Mouse (Mus musculus) embryonic facial prominence, embryonic 10.5 days (tissue): ENCODE results near the gene Vps8. TPM values are rescaled to one million over a fixed set of nuclear protein-coding genes. Genes with fewer than 3 reads are reported as not detected.
A peak's percentile ranks its signal among the peaks of the same experiment; 100 is the strongest.

ENCODE experiments used
- DNase-seq: peaks from one replicate; pipeline ENCODE4 v3.0.0-alpha.2; 2017; ENCODE audit warnings: low spot score
- H3K27ac ChIP-seq: fragments of 300-500 bp; sonication (generic); replicated peaks from 2 replicates; pipeline ENCODE4 v1.5.1; 2016; ENCODE audit warnings: mild to moderate bottlenecking
- H3K27me3 ChIP-seq: fragments of 300-500 bp; sonication (generic); replicated peaks from 2 replicates; pipeline ENCODE4 v1.6.1; 2016; ENCODE audit warnings: low read depth, mild to moderate bottlenecking; ENCODE audit not compliant: poor library complexity, severe bottlenecking
- H3K36me3 ChIP-seq: fragments of 300-500 bp; sonication (generic); replicated peaks from 2 replicates; pipeline ENCODE4 v1.6.1; 2016; ENCODE audit warnings: mild to moderate bottlenecking, moderate library complexity
- H3K4me1 ChIP-seq: fragments of 300-500 bp; sonication (generic); 2 replicates; pipeline ENCODE4 v1.6.1; 2016
- H3K4me3 ChIP-seq: fragments of 300-500 bp; sonication (generic); 2 replicates; pipeline ENCODE4 v1.5.1; 2016; ENCODE audit warnings: mild to moderate bottlenecking, moderate library complexity
- H3K9me3 ChIP-seq: fragments of 300-500 bp; sonication (generic); 2 replicates; pipeline ENCODE4 v1.6.1; 2016; ENCODE audit warnings: mild to moderate bottlenecking
- WGBS: fragments of 180-500 bp; shearing (Covaris S2); methylation state at CpG from one replicate; pipeline ENCODE4 v1.1.7; 2016; 5-methylcytosine and 5-hydroxymethylcytosine counted together
- polyA plus RNA-seq: library from polyadenylated mRNA; unstranded; fragments of >200 nt; fragmentation: Nextera tagmentation; extraction: Ambion mirVana; gene quantifications from 2 replicates; pipeline ENCODE4 v1.2.1, GENCODE M21; 2016

Gene Vps8
- polyA plus RNA-seq, 1 experiment from 2014 or later: 16.6 TPM

DNA sequence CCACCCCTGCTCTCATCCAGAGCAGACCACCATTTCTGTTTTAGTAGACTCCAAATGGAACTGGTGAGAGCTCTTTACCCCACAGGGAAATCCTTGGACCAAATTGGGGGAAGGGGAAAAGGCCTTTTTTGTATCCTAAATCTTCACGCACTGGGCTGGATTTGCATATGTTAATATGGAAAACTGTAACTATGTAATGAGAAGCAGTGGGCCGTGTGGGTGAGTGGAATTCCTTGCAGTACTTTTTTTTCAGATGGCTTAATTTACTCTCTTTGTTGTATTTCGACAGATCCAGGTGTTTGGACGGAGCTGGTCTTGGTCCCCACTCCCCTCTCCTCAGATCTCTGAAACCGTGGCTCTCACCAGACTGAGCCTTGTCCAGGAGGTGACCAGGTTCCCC, 32.2 kb upstream of the Vps8 start:
- Histone ChIP-seq H3K27ac (peak overlapping the region; percentile 78; the same call in 1 of the 2 replicates), H3K27me3 (0 out of 2 replicates have a peak, but pooled peaks cover 7% of the 10 kb centered on the region), H3K4me1 (peaks cover 91% of the 10 kb centered on the region), H3K36me3 (no peaks in the 10 kb centered on the region), H3K9me3 (no peaks in the 10 kb centered on the region), H3K4me3 (no peak overlapping the region)
- WGBS: 55% methylated on average over 5 of the region's 5 CpGs
- DNase-seq: no peak

DNA sequence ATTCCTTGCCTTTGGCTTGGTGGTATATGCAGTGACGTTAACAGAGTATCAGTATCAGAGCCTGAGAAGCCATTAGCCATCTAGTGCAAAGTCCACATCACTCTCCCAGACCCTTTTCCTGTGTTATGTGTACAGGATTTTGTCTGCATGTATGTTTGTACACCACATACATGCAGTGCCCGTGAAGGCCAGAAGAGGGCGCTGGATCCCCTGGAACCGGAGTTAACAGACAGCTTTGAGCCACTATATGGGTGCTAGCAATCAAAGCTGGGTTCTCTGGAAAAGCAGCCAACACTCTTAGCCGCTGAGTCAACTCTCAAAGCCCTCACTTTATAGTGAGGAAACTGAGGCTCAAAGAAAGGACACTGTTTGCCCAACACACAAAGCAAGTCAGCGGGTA, 30.8 kb upstream of the Vps8 start:
- WGBS: 67% methylated on average over 6 of the region's 6 CpGs
- H3K4me1 ChIP-seq: peaks cover 91% of the 10 kb centered on the region
- peak; percentile 55 for DNase-seq
- H3K27me3 ChIP-seq: 0 out of 2 replicates have a peak, but pooled peaks cover 7% of the 10 kb centered on the region
- no peaks in the 10 kb centered on the region for H3K9me3 ChIP-seq
- no peaks in the 10 kb centered on the region for H3K36me3 ChIP-seq
- no peak overlapping the region for H3K4me3 ChIP-seq
- peak overlapping the region; percentile 78 for H3K27ac ChIP-seq

DNA sequence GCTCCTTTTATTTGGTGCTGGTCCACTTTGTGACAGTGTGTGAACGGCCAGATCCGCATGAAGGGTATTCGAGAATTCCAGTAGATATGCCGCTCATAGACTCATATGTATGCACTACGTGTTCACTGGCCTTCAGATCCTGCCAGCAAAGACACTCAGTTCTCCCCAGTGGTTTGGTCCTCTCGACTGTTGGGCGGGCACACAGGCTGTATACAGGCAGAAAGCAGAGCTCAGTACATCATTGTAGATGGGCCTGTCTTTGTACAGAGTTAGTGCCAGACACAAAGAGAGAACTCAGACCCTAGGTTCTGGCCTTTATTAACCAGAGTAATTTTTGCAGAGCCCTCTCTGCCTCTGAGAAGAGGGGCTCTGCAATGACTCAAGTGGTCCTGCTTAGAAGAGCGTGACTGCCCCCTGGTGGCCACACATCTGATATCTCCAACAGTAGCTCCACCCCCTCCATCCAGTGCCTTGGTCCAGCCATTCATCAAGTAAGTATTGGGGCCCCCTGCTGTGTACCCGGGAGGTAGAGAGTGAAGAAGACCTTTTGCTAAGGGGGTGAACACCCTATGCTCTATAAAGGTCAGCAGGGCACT, 30.3 kb upstream of the Vps8 start:
- Histone ChIP-seq H3K4me3 (no peak overlapping the region), H3K27me3 (0 out of 2 replicates have a peak, but pooled peaks cover 7% of the 10 kb centered on the region), H3K4me1 (peaks cover 91% of the 10 kb centered on the region), H3K27ac (peak overlapping the region; percentile 78), H3K36me3 (no peaks in the 10 kb centered on the region), H3K9me3 (no peaks in the 10 kb centered on the region)
- peak; percentile 94 for DNase-seq
- 56% methylated on average over 9 of the region's 9 CpGs for WGBS

DNA sequence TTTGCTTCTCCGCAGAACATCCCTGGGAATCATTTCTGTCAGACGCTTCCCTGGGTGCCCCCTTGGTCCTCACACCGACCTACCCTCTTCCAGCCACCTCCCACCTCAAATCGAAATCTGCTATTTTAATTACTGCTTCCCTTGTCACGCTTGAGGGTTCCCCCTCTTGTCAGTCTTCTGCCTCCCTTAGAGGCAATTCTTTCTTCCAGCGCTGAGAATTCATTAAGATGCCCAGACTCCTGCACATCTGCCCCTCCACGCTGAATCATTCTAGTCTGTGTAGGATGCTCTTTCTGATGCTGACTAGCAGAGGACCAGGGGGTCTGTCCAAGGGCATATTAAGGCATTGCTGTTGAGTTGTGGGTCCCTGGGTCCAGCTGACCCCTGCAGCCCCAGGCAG, 27.4 kb upstream of the Vps8 start:
- 28% methylated on average over 7 of the region's 7 CpGs for WGBS
- H3K27ac ChIP-seq: peak overlapping the region; percentile 60
- no peak for DNase-seq
- 0 out of 2 replicates have a peak, but pooled peaks cover 7% of the 10 kb centered on the region for H3K27me3 ChIP-seq
- H3K4me3 ChIP-seq: no peak overlapping the region
- no peaks in the 10 kb centered on the region for H3K9me3 ChIP-seq
- H3K36me3 ChIP-seq: no peaks in the 10 kb centered on the region
- peaks cover 92% of the 10 kb centered on the region for H3K4me1 ChIP-seq

DNA sequence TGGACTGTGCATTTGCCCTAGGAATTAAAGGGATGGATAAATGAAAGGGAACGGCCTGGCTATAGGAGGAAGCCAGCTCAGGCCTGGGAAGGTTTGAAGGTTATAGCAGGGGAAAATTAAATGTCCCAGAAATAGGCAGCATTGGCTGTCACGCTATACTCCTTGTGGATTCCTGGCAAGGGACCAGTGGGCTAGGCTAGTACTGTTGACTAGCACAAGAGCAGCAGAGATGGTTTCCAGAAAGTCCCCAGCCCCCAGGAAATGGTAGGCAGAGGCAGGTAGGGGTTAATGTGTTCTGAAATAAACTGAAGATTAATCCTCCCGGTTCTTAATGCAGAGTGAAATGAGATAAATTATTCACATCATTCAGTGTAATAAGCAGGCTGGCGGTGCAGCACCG, 25.2 kb upstream of the Vps8 start:
- H3K9me3 ChIP-seq: no peaks in the 10 kb centered on the region
- H3K36me3 ChIP-seq: no peaks in the 10 kb centered on the region
- H3K4me3 ChIP-seq: no peak overlapping the region
- H3K27ac ChIP-seq: no peak overlapping the region
- 0 out of 2 replicates have a peak, but pooled peaks cover 7% of the 10 kb centered on the region for H3K27me3 ChIP-seq
- no peak for DNase-seq
- peaks cover 93% of the 10 kb centered on the region for H3K4me1 ChIP-seq
- WGBS: 76% methylated on average over 5 of the region's 5 CpGs

DNA sequence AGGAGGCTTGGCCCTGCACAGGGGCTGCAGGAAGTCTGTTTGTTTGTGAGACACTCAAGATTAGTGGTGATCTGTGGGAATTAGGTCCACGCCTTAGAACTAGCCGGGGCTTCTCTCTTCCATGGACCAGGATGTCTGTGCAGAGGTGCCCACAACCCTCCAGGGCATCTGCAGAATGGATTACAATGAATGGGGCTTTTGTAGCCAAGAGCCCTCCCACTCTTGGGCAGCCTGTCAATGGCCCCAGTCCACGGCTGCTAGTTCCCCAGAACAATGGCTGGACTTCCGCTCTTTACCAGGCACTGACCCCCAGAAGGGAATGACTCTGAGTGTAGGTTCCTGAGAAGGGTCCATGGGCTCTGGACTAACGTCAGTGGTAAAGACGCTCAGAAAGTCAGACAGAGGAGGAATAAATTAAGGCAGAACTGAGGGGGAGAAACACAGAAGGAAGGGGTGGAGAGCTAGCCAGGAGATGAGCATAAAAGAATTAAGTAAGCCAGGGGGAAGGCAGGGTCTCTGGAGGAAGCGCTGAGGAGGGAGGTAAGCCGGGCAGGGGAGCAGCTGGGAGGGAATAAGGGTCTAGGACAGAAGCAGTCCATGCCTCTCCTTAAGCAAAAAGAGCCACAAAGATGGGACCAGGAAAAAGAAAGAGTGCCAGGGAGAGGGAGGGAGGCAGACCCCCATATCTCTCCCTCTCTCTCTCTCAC, 24.4 kb upstream of the Vps8 start:
- Histone ChIP-seq H3K36me3 (no peaks in the 10 kb centered on the region), H3K27me3 (0 out of 2 replicates have a peak, but pooled peaks cover 7% of the 10 kb centered on the region), H3K27ac (peak overlapping the region; percentile 77), H3K4me3 (peak overlapping the region; percentile 33; the same call in 1 of the 2 replicates), H3K9me3 (no peaks in the 10 kb centered on the region), H3K4me1 (peaks cover 94% of the 10 kb centered on the region)
- DNase-seq: peak; percentile 36
- 10% methylated on average over 8 of the region's 8 CpGs for WGBS

- Histone ChIP-seq H3K4me3 (no peak overlapping the region), H3K4me1 (peaks cover 95% of the 10 kb centered on the region), H3K36me3 (no peaks in the 10 kb centered on the region), H3K9me3 (no peaks in the 10 kb centered on the region), H3K27ac (0 out of 2 replicates have a peak overlapping the region, but pooled peaks have one; percentile 15), H3K27me3 (no peaks in the 10 kb centered on the region)
- no peak for DNase-seq
- 84% methylated on average over 4 of the region's 4 CpGs for WGBS
Measured at GRCm38 (mm10) chr16:21399942-21400341, 23.0 kb upstream of the Vps8 start.

- H3K9me3 ChIP-seq: no peaks in the 10 kb centered on the region
- peak overlapping the region; percentile 71 for H3K27ac ChIP-seq
- no peak overlapping the region for H3K4me3 ChIP-seq
- 68% methylated on average over 17 of the region's 17 CpGs for WGBS
- no peak for DNase-seq
- peaks cover 95% of the 10 kb centered on the region for H3K4me1 ChIP-seq
- H3K27me3 ChIP-seq: no peaks in the 10 kb centered on the region
- H3K36me3 ChIP-seq: no peaks in the 10 kb centered on the region
Measured at GRCm38 (mm10) chr16:21402068-21402467, 20.9 kb upstream of the Vps8 start.

DNA sequence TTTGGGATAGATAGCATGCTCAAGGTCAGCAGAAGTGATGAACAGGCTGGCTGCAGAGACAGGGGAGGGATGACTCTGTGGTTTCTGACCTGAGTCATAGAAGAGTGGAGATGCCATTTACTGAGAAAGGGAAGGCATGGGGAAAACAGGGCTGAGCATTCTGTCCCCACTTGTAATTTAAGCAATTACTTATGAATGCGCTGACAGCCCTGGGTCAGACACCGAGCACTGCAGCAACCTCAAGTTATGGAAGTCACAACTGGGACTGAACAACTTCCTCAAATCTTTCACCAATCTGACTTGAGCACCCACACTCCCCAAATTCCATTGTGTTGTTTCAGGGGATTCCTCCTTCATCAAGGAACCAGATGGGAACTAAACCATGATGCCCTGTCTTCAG, 19.5 kb upstream of the Vps8 start:
- H3K4me1 ChIP-seq: peaks cover 85% of the 10 kb centered on the region
- no peak for DNase-seq
- H3K36me3 ChIP-seq: no peaks in the 10 kb centered on the region
- peak overlapping the region; percentile 82 for H3K27ac ChIP-seq
- H3K9me3 ChIP-seq: no peaks in the 10 kb centered on the region
- no peaks in the 10 kb centered on the region for H3K27me3 ChIP-seq
- WGBS: 71% methylated on average over 2 of the region's 2 CpGs
- no peak overlapping the region for H3K4me3 ChIP-seq

DNA sequence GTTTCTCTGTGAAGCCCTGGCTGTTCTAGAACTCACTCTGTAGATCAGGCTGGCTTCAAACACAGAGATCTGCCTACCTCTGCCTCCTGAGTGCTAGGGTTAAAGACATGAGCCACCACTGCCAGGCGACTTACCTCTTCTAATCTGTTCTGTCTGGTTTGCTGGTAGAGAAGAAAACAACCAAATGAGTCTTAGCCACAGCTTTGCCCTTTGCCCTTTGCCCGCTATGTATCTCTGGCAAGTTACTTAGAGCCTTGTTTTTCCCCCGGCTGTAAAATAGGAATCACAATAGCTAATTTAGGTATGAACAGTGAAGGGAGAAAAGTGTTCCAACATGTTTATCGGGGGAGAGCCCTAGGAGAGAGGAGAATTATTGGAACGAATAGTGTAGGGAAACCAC, 18.3 kb upstream of the Vps8 start:
- H3K36me3 ChIP-seq: no peaks in the 10 kb centered on the region
- no peak for DNase-seq
- H3K4me1 ChIP-seq: peaks cover 76% of the 10 kb centered on the region
- no peaks in the 10 kb centered on the region for H3K9me3 ChIP-seq
- no peak overlapping the region for H3K4me3 ChIP-seq
- no peaks in the 10 kb centered on the region for H3K27me3 ChIP-seq
- WGBS: 29% methylated on average over 5 of the region's 5 CpGs
- H3K27ac ChIP-seq: peak overlapping the region; percentile 82

DNA sequence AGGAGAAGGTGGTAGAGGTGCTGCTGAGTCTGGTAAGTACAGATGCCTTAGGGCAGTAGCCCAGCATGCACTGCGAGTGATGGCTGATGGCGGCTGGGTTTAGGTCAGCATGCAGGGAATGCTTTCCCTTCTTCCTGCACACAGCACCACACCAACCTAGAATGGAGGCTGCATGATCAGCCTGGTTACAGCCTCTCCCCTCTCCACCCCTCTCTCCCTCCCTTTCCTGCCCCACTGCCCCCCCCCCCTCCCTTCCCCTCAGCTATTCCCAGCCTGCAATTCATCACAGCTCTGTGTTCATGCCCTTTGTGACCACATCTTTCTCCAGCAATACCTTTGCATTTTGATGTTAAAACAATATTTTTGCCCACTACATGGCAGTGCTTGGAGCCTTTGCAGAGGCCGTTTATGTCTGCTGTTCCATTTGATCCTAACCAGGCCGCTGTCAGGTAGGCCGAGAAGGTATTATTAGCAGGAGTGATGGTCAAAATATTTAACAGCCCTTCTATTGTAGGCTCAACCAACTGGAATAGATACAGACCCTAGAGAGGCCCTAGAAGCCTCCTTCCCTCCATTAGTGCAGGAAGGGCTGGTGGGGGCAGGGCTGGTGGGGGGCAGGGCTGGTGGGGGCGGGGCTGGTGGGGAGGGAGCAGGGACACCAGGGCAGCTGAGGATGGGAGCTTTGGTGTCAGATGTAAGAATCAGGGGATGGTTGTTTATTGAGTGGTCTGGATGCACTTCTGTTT, 17.5 kb upstream of the Vps8 start:
- no peak overlapping the region; the same call in 1 of the 2 replicates for H3K4me3 ChIP-seq
- H3K36me3 ChIP-seq: no peaks in the 10 kb centered on the region
- no peaks in the 10 kb centered on the region for H3K9me3 ChIP-seq
- H3K27me3 ChIP-seq: no peaks in the 10 kb centered on the region
- DNase-seq: peak; percentile 57
- 39% methylated on average over 6 of the region's 6 CpGs for whole genome bisulfite sequencing
- H3K4me1 ChIP-seq: peaks cover 69% of the 10 kb centered on the region
- H3K27ac ChIP-seq: peak overlapping the region; percentile 82

GRCm38 (mm10) chr16:21406136-21406535, 16.8 kb upstream of the Vps8 start:
- DNase-seq: peak; percentile 67
- 31% methylated on average over 6 of the region's 6 CpGs for WGBS

More at GRCm38 (mm10) chr16:21406136-21406535, 16.8 kb upstream of the Vps8 start:
- H3K27ac ChIP-seq: peak overlapping the region; percentile 82
- H3K4me1 ChIP-seq: peaks cover 62% of the 10 kb centered on the region
- H3K4me3 ChIP-seq: no peak overlapping the region
- H3K9me3 ChIP-seq: no peaks in the 10 kb centered on the region
- no peaks in the 10 kb centered on the region for H3K27me3 ChIP-seq
- no peaks in the 10 kb centered on the region for H3K36me3 ChIP-seq
